Mouse (Mus musculus): ENCODE data around the gene Mpp1. TPM values are rescaled to one million over a fixed set of nuclear protein-coding genes. Genes with fewer than 3 reads are reported as not detected.

Gene Mpp1
- polyA plus RNA-seq, 1 experiment from 2014 or later = 47.9 TPM

Other genes starting within 250 kb of the Mpp1 start
- 2.3 and 2.4 TPM in 2 replicates for gene Gab3, start 45.6 kb downstream of the Mpp1 start, polyA plus RNA-seq (2015; fragmentation: Nextera tagmentation; extraction: Ambion mirVana)
- 150 and 161 TPM in 2 replicates for gene Dkc1, start 35.2 kb downstream of the Mpp1 start, polyA plus RNA-seq (2015; fragmentation: Nextera tagmentation; extraction: Ambion mirVana)
- gene Smim9, start 32.8 kb upstream of the Mpp1 start, polyA plus RNA-seq (2015; fragmentation: Nextera tagmentation; extraction: Ambion mirVana) = not detected in 2 replicates